Mouse (Mus musculus): ENCODE measurements around the gene Bloc1s1. TPM values are rescaled to one million over a fixed set of nuclear protein-coding genes. Genes with fewer than 3 reads are reported as not detected.

Gene Bloc1s1
- polyA plus RNA-seq (2017; shearing (Covaris generic)): 119 TPM

GRCm38 (mm10) chr10:128923935-128924334, at the start of gene Bloc1s1:
Gene Bloc1s1 (minus strand): TSS chr10:128924035.

GRCm38 (mm10) chr10:128960590-128961584, 37.1 kb upstream of the Bloc1s1 start, which contains the start of gene Mettl7b:
Gene Mettl7b (minus strand): TSS chr10:128960988.

GRCm38 (mm10) chr10:128933574-128933973, 9.7 kb upstream of the Bloc1s1 start, which contains the start of gene Itga7:
Gene Itga7 (plus strand): TSS chr10:128933818.

GRCm38 (mm10) chr10:128922822-128923012, 1.1 kb downstream of the Bloc1s1 start, which contains the start of gene Rdh5:
Gene Rdh5 (minus strand): TSS chr10:128922888.

GRCm38 (mm10) chr10:128900698-128901097, 23.1 kb downstream of the Bloc1s1 start, which contains the start of gene Cd63:
Gene Cd63 (plus strand): TSS chr10:128900989.

GRCm38 (mm10) chr10:128891296-128892094, 32.3 kb downstream of the Bloc1s1 start, which contains the start of gene Gdf11:
Gene Gdf11 (minus strand): TSS chr10:128891718.

Other genes with a start within 250 kb of the Bloc1s1 start
- gene Suox, start 250.0 kb downstream of the Bloc1s1 start, polyA plus RNA-seq (2017; shearing (Covaris generic)): 3.7 TPM
- gene Rab5b, start 227.8 kb downstream of the Bloc1s1 start, polyA plus RNA-seq (2017; shearing (Covaris generic)): 21.6 TPM
- 2.7 TPM for gene Pmel, start 219.8 kb downstream of the Bloc1s1 start, polyA plus RNA-seq (2017; shearing (Covaris generic))
- gene Cdk2, start 219.0 kb downstream of the Bloc1s1 start, polyA plus RNA-seq (2017; shearing (Covaris generic)): 15.5 TPM
- gene Dgka, start 179.2 kb downstream of the Bloc1s1 start, polyA plus RNA-seq (2017; shearing (Covaris generic)): 511 TPM
- gene Pym1, start 176.1 kb downstream of the Bloc1s1 start, polyA plus RNA-seq (2017; shearing (Covaris generic)): 22.9 TPM
- 0.15 TPM for gene Mmp19, start 133.1 kb downstream of the Bloc1s1 start, polyA plus RNA-seq (2017; shearing (Covaris generic))
- gene Dnajc14, start 120.0 kb downstream of the Bloc1s1 start, polyA plus RNA-seq (2017; shearing (Covaris generic)): 65.8 TPM
- 3.0 TPM for gene Tmem198b, start 119.7 kb downstream of the Bloc1s1 start, polyA plus RNA-seq (2017; shearing (Covaris generic))
- 120 TPM for gene Sarnp, start 106.7 kb downstream of the Bloc1s1 start, polyA plus RNA-seq (2017; shearing (Covaris generic))
- 46.6 TPM for gene Ormdl2, start 102.4 kb downstream of the Bloc1s1 start, polyA plus RNA-seq (2017; shearing (Covaris generic))
- gene Gdf11, start 32.3 kb downstream of the Bloc1s1 start, polyA plus RNA-seq (2017; shearing (Covaris generic)): 1.8 TPM
- gene Cd63, start 23.0 kb downstream of the Bloc1s1 start, polyA plus RNA-seq (2017; shearing (Covaris generic)): not detected
- gene Rdh5, start 1.1 kb downstream of the Bloc1s1 start, polyA plus RNA-seq (2017; shearing (Covaris generic)): 5.1 TPM
- 45.6 TPM for gene Itga7, start 9.8 kb upstream of the Bloc1s1 start, polyA plus RNA-seq (2017; shearing (Covaris generic))
- not detected for gene Mettl7b, start 37.0 kb upstream of the Bloc1s1 start, polyA plus RNA-seq (2017; shearing (Covaris generic))
- gene Olfr9, start 65.4 kb upstream of the Bloc1s1 start, polyA plus RNA-seq (2017; shearing (Covaris generic)): 0.17 TPM
- not detected for gene Olfr763, start 86.8 kb upstream of the Bloc1s1 start, polyA plus RNA-seq (2017; shearing (Covaris generic))
- gene Olfr764-ps1, start 115.9 kb upstream of the Bloc1s1 start, polyA plus RNA-seq (2017; shearing (Covaris generic)): not detected
- gene Olfr765, start 126.0 kb upstream of the Bloc1s1 start, polyA plus RNA-seq (2017; shearing (Covaris generic)): not detected
- not detected for gene Olfr766-ps1, start 144.9 kb upstream of the Bloc1s1 start, polyA plus RNA-seq (2017; shearing (Covaris generic))
- not detected for gene Olfr767, start 158.9 kb upstream of the Bloc1s1 start, polyA plus RNA-seq (2017; shearing (Covaris generic))
- not detected for gene Olfr768, start 175.3 kb upstream of the Bloc1s1 start, polyA plus RNA-seq (2017; shearing (Covaris generic))
- not detected for gene Olfr769, start 193.8 kb upstream of the Bloc1s1 start, polyA plus RNA-seq (2017; shearing (Covaris generic))
- gene Olfr770, start 215.0 kb upstream of the Bloc1s1 start, polyA plus RNA-seq (2017; shearing (Covaris generic)): 0.80 TPM
- gene Olfr771, start 240.7 kb upstream of the Bloc1s1 start, polyA plus RNA-seq (2017; shearing (Covaris generic)): not detected